23 mouse cellular contexts compared by ENCODE assay signal in genomic region chr9:54833831-54834230, GRCm38 (mm10).
"Had no signal": no experiment of that assay in that cellular context is flagged by ENCODE, and none has a peak within 500 bp of the region (broad histone marks: within the 10 kb centered on the region; RNA-seq: fewer than 3 reads in every experiment).

No protein-coding gene starts in this region.

- H3K9ac ChIP-seq: heart, embryonic 13.5 days; heart, embryonic 15.5 days; hindbrain, embryonic 12.5 days; hindbrain, embryonic 14.5 days; intestine, embryonic 15.5 days; limb, embryonic 12.5 days; liver, embryonic 13.5 days; liver, embryonic 15.5 days had no signal

- H3K27me3 ChIP-seq: heart, embryonic 15.5 days; hindbrain, embryonic 12.5 days; intestine, embryonic 15.5 days; limb, embryonic 12.5 days; liver, embryonic 13.5 days; liver, embryonic 15.5 days had no signal

- DNase-seq: gastrocnemius, adult 2 months; gastrocnemius, postnatal 10 days; gastrocnemius, postnatal 25 days; heart, adult 2 months; heart, postnatal 14 days; heart, postnatal 36 days; kidney, adult 18-20 months; kidney, adult 8-10 months; kidney, postnatal 10 days; kidney, postnatal 25 days; kidney, postnatal 4 days; liver; liver, embryonic 13.5 days had no signal

- H3K36me3 ChIP-seq: heart, embryonic 13.5 days; heart, embryonic 15.5 days; hindbrain, embryonic 10.5 days; hindbrain, embryonic 12.5 days; intestine, embryonic 15.5 days; limb, embryonic 10.5 days; limb, embryonic 12.5 days; liver, embryonic 13.5 days; liver, embryonic 15.5 days had no signal

- H3K4me1 ChIP-seq: heart, embryonic 13.5 days; heart, embryonic 15.5 days; hindbrain, embryonic 10.5 days; hindbrain, embryonic 12.5 days; intestine, embryonic 15.5 days; limb, embryonic 12.5 days; liver, embryonic 13.5 days; liver, embryonic 15.5 days had no signal

- H3K9me3 ChIP-seq: heart, embryonic 13.5 days; heart, embryonic 15.5 days; hindbrain, embryonic 10.5 days; hindbrain, embryonic 12.5 days; intestine, embryonic 15.5 days; limb, embryonic 10.5 days; limb, embryonic 12.5 days; liver, embryonic 13.5 days; liver, embryonic 15.5 days had no signal

- H3K27ac ChIP-seq: gastrocnemius, adult 2 months; heart, adult 2 months; heart, embryonic 13.5 days; heart, embryonic 15.5 days; hindbrain, embryonic 10.5 days; hindbrain, embryonic 12.5 days; hindbrain, embryonic 14.5 days; intestine, embryonic 15.5 days; left cerebral cortex, adult 2 months; limb, embryonic 10.5 days; limb, embryonic 12.5 days; liver, embryonic 13.5 days; liver, embryonic 15.5 days had no signal

- H3K4me3 ChIP-seq: gastrocnemius, adult 2 months; heart, adult 2 months; heart, embryonic 13.5 days; heart, embryonic 15.5 days; hindbrain, embryonic 10.5 days; hindbrain, embryonic 12.5 days; intestine, embryonic 15.5 days; left cerebral cortex, adult 2 months; limb, embryonic 10.5 days; limb, embryonic 12.5 days; liver, embryonic 13.5 days; liver, embryonic 15.5 days had no signal
